Mouse (Mus musculus): ENCODE measurements around the gene Chek1. TPM values are rescaled to one million over a fixed set of nuclear protein-coding genes. Genes with fewer than 3 reads are reported as not detected.
A peak's percentile ranks its signal among the peaks of the same experiment; 100 is the strongest.

The Chek1 gene
- total RNA-seq (2021): 1 to 10 TPM; 2.0 to 3.2 TPM
- long read RNA-seq, experiment 1, partial matches to known transcripts: 0 of 1 reads
- long read RNA-seq, experiment 1, other reads (novel, unspliced or antisense): 0 of 1 reads
- long read RNA-seq, experiment 2, partial matches to known transcripts: 0 of 2 reads
- long read RNA-seq, experiment 2, other reads (novel, unspliced or antisense): 0 of 2 reads

GRCm38 (mm10) chr9:36727034-36727755 is at the start of gene Chek1:
Gene Chek1, minus strand, starts transcription at chr9:36727065.
- intact Hi-C loops (cut with DNase I): no loop called here
- DNase-seq (ENCODE audit: low spot score in 2 of 2): no peak

DNA sequence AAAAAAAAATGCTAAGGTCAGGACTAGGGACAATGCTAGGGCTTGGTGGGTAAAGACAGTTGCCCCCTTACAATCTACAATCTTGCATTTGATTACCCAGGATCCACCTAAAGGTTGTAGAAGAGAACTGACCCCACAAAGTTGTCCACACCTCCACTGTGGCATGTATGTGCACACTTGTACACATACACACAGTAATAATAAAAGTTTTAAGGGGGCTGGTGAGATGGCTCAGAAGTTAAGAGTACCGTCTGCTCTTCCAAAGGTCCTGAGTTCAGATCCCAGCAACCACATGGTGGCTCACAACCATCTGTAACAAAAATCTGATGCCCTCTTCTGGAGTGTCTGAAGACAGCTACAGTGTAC is 42.2 kb upstream of the Chek1 start:
- DNase-seq (ENCODE audit: low spot score in 2 of 2): no peak
- intact Hi-C loops (cut with DNase I): no loop called here

DNA sequence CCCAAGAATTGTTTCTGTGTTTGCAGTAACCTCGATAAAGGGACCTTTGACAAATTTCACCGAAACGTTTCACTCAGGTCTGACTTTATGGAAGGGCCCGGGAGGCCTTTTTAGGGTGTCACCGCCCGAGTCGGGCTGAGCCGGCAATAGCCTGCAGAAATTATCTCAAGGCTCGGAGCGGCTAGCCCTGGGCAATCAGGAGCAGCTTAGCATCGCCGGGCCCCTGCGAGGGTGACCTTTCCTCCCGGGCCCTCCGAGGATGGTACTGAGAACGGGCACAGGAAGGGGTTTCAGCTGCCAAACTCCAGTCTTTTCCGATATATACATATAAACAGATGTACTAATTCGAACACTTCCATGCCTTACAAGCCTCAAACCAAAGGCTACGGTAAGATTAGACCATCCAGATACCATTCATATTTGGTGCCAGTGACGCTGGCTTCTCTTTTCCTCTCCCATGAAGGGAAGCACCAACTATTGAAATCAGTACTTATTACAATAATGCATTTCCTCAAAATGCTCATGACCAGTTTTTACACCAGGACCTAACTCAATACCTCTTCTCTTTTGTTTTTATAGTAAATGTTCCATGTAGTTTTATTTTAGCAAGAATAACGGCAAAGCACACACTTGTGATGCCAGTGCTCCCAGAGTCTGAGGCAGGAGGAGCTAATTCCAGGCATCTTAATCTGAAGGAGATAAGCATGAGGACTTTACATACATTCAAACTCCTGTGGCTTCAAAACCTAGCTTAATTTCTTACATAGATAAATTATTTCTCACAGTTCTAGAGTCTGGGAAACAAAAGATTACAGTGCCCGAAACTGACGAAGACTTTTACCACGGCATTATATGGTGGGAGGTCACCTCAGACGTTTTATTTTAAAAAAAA is 41.5 kb upstream of the Chek1 start:
- intact Hi-C loops (cut with DNase I): no loop called here

GRCm38 (mm10) chr9:36767203-36768143 is 40.6 kb upstream of the Chek1 start, which contains the start of gene Stt3a:
Gene Stt3a, minus strand, starts transcription at chr9:36767679.
- intact Hi-C loops (cut with DNase I): no loop called here
- DNase-seq (ENCODE audit: low spot score in 2 of 2): peak; percentile 100

More for the DNA sequence above, 41.5 kb upstream of the Chek1 start:
- DNase-seq (ENCODE audit: low spot score in 2 of 2): peak; percentile 40 to 48

DNA sequence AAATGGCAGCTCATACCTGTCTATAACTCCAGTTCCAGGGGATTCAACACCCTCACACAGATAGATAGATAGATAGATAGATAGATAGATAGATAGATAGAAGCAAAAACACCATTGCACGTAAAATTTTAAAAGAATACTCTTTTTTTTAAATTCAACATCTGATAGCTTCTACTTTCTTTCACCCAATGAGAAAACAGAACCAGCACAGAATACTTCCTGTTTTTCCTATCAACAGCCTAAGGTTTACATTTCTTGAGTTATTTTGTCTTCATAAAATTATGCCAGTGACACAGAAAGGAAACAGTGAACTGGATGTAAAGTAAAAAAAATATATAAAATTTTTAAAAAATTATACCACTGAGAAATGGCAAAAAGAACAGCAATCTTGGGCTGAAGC is 37.5 kb upstream of the Chek1 start:
- intact Hi-C loops (cut with DNase I): no loop called here
- no peak for DNase-seq (ENCODE audit: low spot score in 2 of 2)

DNA sequence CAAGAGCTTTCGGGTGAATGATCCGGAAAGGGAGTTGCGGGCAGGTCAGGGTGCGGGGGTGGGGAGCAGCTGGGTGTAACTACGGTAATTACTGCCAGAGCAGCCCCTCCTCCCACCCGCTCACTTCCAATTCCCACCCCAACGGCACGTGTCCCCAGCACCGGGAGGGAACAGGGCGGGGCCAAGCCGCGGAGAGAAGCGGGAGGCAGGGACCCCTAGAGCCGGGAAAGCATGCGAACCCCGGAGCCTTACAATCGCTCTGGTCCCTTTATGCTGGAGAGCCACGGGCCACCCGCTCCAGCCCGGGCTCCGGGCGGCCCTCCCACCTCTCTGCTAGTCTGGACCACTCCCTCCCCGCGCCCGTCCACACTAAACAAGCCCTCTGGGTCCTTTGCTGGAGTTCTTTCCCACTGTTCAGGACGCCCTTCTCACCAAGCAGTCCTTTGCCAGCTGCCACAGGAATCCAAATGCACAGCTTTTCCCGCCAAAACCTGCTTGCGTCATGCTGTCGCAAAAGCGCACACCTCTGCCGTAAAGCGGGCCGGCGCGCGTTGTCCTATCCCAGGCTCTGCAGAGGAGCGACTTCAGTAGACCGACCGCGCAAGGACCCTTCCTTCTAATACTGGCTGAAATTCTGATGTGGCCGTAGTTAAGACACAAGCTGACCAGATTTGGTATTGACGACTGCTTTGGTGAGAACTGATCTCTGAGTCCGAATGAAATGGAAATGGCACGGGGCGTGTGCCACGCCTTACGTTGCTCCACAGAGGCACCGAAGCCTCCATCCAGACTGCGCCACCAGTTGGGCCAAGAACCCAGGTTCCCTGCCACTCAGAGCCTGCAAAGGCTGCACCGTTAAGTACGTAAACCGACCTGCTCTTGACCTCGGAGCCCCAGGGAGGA is 483 bp downstream of the Chek1 start:
- intact Hi-C loops (cut with DNase I): no loop called here
- DNase-seq (ENCODE audit: low spot score in 2 of 2): peak; percentile 93 to 94

GRCm38 (mm10) chr9:36716624-36717023 is 10.2 kb downstream of the Chek1 start:
- peak in 1 of 2 experiments; percentile 22 for DNase-seq (ENCODE audit: low spot score in 2 of 2)
- intact Hi-C loops (cut with DNase I): loop anchor here (10.0 kb wide), 1 partner anchor 1122 kb away; no protein-coding TSS in a partner anchor

DNA sequence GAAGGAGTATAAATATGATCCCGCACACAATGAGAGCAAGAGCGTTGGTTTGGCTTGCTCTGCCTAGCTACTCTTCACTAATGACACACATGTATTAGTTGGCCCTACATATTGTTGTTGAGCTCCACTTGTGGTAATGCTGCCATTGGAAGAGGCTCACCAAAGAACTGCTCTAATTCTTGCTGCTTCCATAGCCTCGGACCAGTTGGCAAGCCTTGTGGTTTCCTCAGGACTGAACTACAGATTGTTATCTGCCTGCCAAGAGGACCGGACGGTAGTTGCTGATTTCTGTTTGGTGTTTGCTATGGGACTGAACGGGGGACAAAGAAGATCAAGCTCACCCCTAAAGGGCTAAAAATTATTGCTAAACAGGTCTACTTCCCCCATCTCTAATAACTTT is 19.6 kb downstream of the Chek1 start:
- DNase-seq (ENCODE audit: low spot score in 2 of 2): no peak
- intact Hi-C loops (cut with DNase I): no loop called here

DNA sequence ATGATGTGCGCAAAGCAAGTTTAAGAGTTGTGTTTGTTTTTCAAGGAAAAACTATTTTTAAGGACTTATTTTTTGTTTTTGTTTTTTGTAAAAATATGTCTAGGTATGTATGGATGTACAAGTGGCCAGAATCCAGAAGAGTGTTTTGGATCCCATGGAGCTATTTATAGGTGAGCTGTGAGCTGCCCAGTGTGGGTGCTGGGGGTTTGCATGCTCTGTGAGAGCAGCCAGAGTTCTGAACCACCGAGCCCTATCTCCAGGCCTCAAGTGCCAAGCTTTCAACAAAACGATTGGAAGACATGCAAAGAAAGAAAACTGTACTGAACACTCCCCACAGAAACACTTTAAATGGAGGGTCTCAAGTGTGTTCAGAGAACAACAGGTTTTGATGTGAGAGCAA is 20.9 kb downstream of the Chek1 start:
- intact Hi-C loops (cut with DNase I): no loop called here
- DNase-seq (ENCODE audit: low spot score in 2 of 2): no peak

GRCm38 (mm10) chr9:36694276-36694675 is 32.6 kb downstream of the Chek1 start:
- no peak for DNase-seq (ENCODE audit: low spot score in 2 of 2)
- intact Hi-C loops (cut with DNase I): no loop called here

DNA sequence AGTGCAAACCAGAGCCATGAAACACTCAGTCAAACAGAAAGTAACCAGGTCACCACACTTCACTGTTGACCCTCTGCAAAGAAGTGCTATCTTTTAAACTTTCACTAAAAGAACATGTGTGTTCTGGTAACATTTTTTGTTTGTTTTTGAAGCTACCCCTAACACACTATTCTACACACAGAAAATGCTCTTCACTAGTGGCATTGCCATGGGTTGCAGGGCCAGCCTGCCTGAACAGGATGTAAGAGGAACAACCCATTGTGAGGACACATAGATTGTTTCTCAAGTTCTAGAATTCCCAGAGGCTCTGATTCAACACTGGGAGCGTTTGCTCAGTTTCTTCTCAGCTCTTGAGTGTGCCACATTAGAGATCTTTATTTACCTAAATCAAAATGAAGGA is 33.9 kb downstream of the Chek1 start, which contains the start of gene Acrv1:
TSS of gene Acrv1 (plus strand) at position 301 of the 400 bp plus-strand sequence.
- DNase-seq (ENCODE audit: low spot score in 2 of 2): no peak
- intact Hi-C loops (cut with DNase I): no loop called here

DNA sequence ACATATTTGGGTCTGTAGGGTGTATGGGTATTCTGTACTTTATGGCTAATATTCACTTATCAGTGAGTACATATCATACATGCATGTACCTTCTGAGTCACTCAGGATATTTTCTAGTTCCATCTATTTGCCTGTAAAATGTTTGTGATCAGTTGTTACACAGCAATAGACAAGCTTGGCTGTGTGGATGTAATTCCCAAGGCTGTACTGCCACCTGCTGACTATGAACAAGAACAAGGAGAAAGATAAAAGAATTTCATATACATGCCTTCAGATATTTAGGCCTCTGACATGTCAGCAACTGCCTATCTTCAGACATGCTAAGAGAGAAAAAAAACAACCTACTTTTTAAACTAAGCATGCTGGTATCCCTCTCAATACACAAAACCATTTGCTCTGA is 39.5 kb downstream of the Chek1 start:
- intact Hi-C loops (cut with DNase I): loop anchor here (10.0 kb wide), 1 partner anchor 1093 kb away; no protein-coding TSS in a partner anchor
- DNase-seq (ENCODE audit: low spot score in 2 of 2): peak; percentile 10 to 14

DNA sequence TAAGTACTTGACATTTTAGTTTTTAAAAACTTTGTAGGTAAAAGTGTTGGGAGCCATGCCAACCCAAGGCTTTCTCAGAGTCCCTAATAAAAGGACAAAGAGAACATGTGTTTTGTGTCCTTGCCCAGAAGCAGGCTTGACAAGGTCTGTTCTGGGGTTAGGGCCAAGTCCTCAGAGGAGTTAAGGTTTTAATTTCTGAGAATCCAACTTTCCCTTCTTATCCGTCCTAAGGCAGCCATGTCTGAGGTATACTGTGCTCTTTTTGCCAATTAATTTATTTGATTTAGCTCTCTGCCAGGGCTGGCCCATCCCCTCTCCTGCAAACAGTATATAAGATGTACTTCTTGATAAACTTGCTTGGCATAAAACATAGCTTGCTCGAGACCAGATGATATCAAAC is 45.4 kb downstream of the Chek1 start:
- DNase-seq (ENCODE audit: low spot score in 2 of 2): no peak
- intact Hi-C loops (cut with DNase I): loop anchor here (10.0 kb wide), 1 partner anchor 1087 kb away; no protein-coding TSS in a partner anchor

Other genes with a start within 250 kb of the Chek1 start
- not detected for gene Gm5615, start 185.1 kb downstream of the Chek1 start, total RNA-seq (2021)
- gene Gm17689, start 144.4 kb downstream of the Chek1 start, total RNA-seq (2021): not detected
- not detected for gene A630095E13Rik, start 83.7 kb downstream of the Chek1 start, total RNA-seq (2021)
- not detected for gene Acrv1, start 33.8 kb downstream of the Chek1 start, total RNA-seq (2021)
- 10 to 100 TPM; 63.1 to 67.8 TPM for gene Stt3a, start 40.6 kb upstream of the Chek1 start, total RNA-seq (2021)
- 100 to 1,000 TPM; 126 to 128 TPM for gene Ei24, start 70.3 kb upstream of the Chek1 start, total RNA-seq (2021)
- gene Fez1, start 94.8 kb upstream of the Chek1 start, total RNA-seq (2021): 100 to 1,000 TPM; 324 to 329 TPM